Mouse (Mus musculus) stomach, embryonic 16.5 days (tissue): ENCODE measurements at regions not wholly inside any gene's neighbourhood (a gene's known extent, or its start where the extent isn't known, plus 50 kb on each side); places are given as distances from the start of the nearest gene placed in this dataset.

Experiments used
- ATAC-seq: fragments of 200-750 bp; cut with Nextera tagmentation; 2 replicates; pipeline ENCODE4 v1.8.0; 2017; ENCODE audit warnings: moderate number of reproducible peaks, moderate TSS enrichment; ENCODE audit not compliant: insufficient read depth, low FRiP score
- H3K27ac ChIP-seq: fragments of 300-500 bp; sonication (generic); 2 replicates; pipeline ENCODE4 v1.5.1; 2014; ENCODE audit warnings: low read length
- H3K27me3 ChIP-seq: fragments of 300-500 bp; sonication (generic); 2 replicates; pipeline ENCODE4 v1.6.1; 2014; ENCODE audit warnings: low read length, control low read depth, mixed read lengths; ENCODE audit not compliant: control insufficient read depth, insufficient read depth
- H3K36me3 ChIP-seq: fragments of 300-500 bp; sonication (generic); 2 replicates; pipeline ENCODE4 v1.6.1; 2014; ENCODE audit warnings: low read length; ENCODE audit not compliant: control insufficient read depth, insufficient read depth
- H3K4me1 ChIP-seq: fragments of 300-500 bp; sonication (generic); 2 replicates; pipeline ENCODE4 v1.6.1; 2014; ENCODE audit warnings: low read length, control low read depth, mixed read lengths; ENCODE audit not compliant: control insufficient read depth, insufficient read depth
- H3K4me2 ChIP-seq: fragments of 300-500 bp; sonication (generic); 2 replicates; pipeline ENCODE4 v1.6.1; 2014; ENCODE audit warnings: low read depth, low read length, mixed read lengths
- H3K4me3 ChIP-seq: fragments of 300-500 bp; sonication (generic); replicated peaks from 2 replicates; pipeline ENCODE4 v1.5.1; 2014; ENCODE audit warnings: mild to moderate bottlenecking, low read length
- H3K9ac ChIP-seq: fragments of 300-500 bp; sonication (generic); 2 replicates; pipeline ENCODE4 v1.6.1; 2014; ENCODE audit warnings: low read length
- H3K9me3 ChIP-seq: fragments of 300-500 bp; sonication (generic); replicated peaks from 2 replicates; pipeline ENCODE4 v1.6.1; 2016; ENCODE audit warnings: low read length, control low read depth; ENCODE audit not compliant: control insufficient read depth
- WGBS: fragments of 180-500 bp; shearing (Covaris S2); extraction: QIAGEN DNeasy Blood & Tissue Kit; methylation state at CpG from one replicate; pipeline ENCODE4 v1.1.7; 2014; 5-methylcytosine and 5-hydroxymethylcytosine counted together

- Histone ChIP-seq H3K4me3 (no peak overlapping the region), H3K27me3 (no peaks in the 10 kb centered on the region), H3K9me3 (no peaks in the 10 kb centered on the region), H3K9ac (no peak overlapping the region), H3K36me3 (no peaks in the 10 kb centered on the region), H3K27ac (no peak overlapping the region), H3K4me1 (no peaks in the 10 kb centered on the region), H3K4me2 (no peak overlapping the region)
- no peak for ATAC-seq
- 67% methylated on average over 2 of the region's 2 CpGs for WGBS
Observed at GRCm38 (mm10) chr15:67907034-67907433, 1406.3 kb upstream of the Lrrc6 start.

- Histone ChIP-seq H3K27ac (no peak overlapping the region), H3K27me3 (no peaks in the 10 kb centered on the region), H3K9me3 (no peaks in the 10 kb centered on the region), H3K9ac (no peak overlapping the region), H3K4me3 (no peak overlapping the region), H3K4me1 (no peaks in the 10 kb centered on the region), H3K36me3 (no peaks in the 10 kb centered on the region), H3K4me2 (no peak overlapping the region)
- 72% methylated on average over 1 of the region's 1 CpGs for WGBS
- no peak for ATAC-seq
Observed at GRCm38 (mm10) chr15:67905279-67905678, 1404.6 kb upstream of the Lrrc6 start.

GRCm38 (mm10) chr15:67904646-67905045 is 1403.9 kb upstream of the Lrrc6 start:
- Histone ChIP-seq H3K9ac (no peak overlapping the region), H3K4me2 (no peak overlapping the region), H3K4me3 (no peak overlapping the region), H3K36me3 (no peaks in the 10 kb centered on the region), H3K27ac (no peak overlapping the region), H3K27me3 (no peaks in the 10 kb centered on the region), H3K4me1 (no peaks in the 10 kb centered on the region), H3K9me3 (no peaks in the 10 kb centered on the region)
- ATAC-seq, result no peak

- no peaks in the 10 kb centered on the region for H3K36me3 ChIP-seq
- H3K9me3 ChIP-seq, result no peaks in the 10 kb centered on the region
- H3K4me2 ChIP-seq, result no peak overlapping the region
- WGBS, result 96% methylated on average over 2 of the region's 2 CpGs
- ATAC-seq, result no peak
- no peaks in the 10 kb centered on the region for H3K4me1 ChIP-seq
- no peak overlapping the region for H3K4me3 ChIP-seq
- no peaks in the 10 kb centered on the region for H3K27me3 ChIP-seq
- H3K27ac ChIP-seq, result no peak overlapping the region
- no peak overlapping the region for H3K9ac ChIP-seq
Observed at GRCm38 (mm10) chr15:67902982-67903381, 1402.3 kb upstream of the Lrrc6 start.

- WGBS, result 76% methylated on average over 7 of the region's 7 CpGs
- Histone ChIP-seq H3K36me3 (no peaks in the 10 kb centered on the region), H3K4me1 (no peaks in the 10 kb centered on the region), H3K9me3 (no peaks in the 10 kb centered on the region), H3K27ac (no peak overlapping the region), H3K4me3 (no peak overlapping the region), H3K9ac (no peak overlapping the region), H3K4me2 (no peak overlapping the region), H3K27me3 (no peaks in the 10 kb centered on the region)
- ATAC-seq, result no peak
Observed at GRCm38 (mm10) chr15:67901191-67901601, 1400.5 kb upstream of the Lrrc6 start.

- ATAC-seq, result no peak
Observed at GRCm38 (mm10) chr15:67899772-67900171, 1399.1 kb upstream of the Lrrc6 start.

GRCm38 (mm10) chr15:67898959-67899403 is 1398.3 kb upstream of the Lrrc6 start:
- H3K9ac ChIP-seq, result no peak overlapping the region
- H3K4me1 ChIP-seq, result no peaks in the 10 kb centered on the region
- no peak for ATAC-seq
- H3K4me2 ChIP-seq, result no peak overlapping the region
- H3K9me3 ChIP-seq, result no peaks in the 10 kb centered on the region
- WGBS, result 69% methylated on average over 3 of the region's 3 CpGs
- no peaks in the 10 kb centered on the region for H3K27me3 ChIP-seq
- H3K27ac ChIP-seq, result no peak overlapping the region
- no peak overlapping the region for H3K4me3 ChIP-seq
- no peaks in the 10 kb centered on the region for H3K36me3 ChIP-seq

More at GRCm38 (mm10) chr15:67899772-67900171, 1399.1 kb upstream of the Lrrc6 start:
- 64% methylated on average over 6 of the region's 6 CpGs for WGBS
- Histone ChIP-seq H3K27ac (no peak overlapping the region), H3K9ac (no peak overlapping the region), H3K4me1 (no peaks in the 10 kb centered on the region), H3K4me3 (no peak overlapping the region), H3K4me2 (no peak overlapping the region), H3K9me3 (no peaks in the 10 kb centered on the region), H3K27me3 (no peaks in the 10 kb centered on the region), H3K36me3 (no peaks in the 10 kb centered on the region)

- Histone ChIP-seq H3K36me3 (no peaks in the 10 kb centered on the region), H3K4me3 (no peak overlapping the region), H3K4me1 (no peaks in the 10 kb centered on the region), H3K9ac (no peak overlapping the region), H3K9me3 (no peaks in the 10 kb centered on the region), H3K27me3 (no peaks in the 10 kb centered on the region), H3K4me2 (no peak overlapping the region), H3K27ac (no peak overlapping the region)
- WGBS, result 47% methylated on average over 3 of the region's 3 CpGs
- no peak for ATAC-seq
Observed at GRCm38 (mm10) chr15:67892066-67892465, 1391.4 kb upstream of the Lrrc6 start.

- H3K4me3 ChIP-seq, result no peak overlapping the region
- H3K9me3 ChIP-seq, result no peaks in the 10 kb centered on the region
- ATAC-seq, result no peak
- H3K27ac ChIP-seq, result no peak overlapping the region
- WGBS, result 74% methylated on average over 3 of the region's 3 CpGs
- H3K4me1 ChIP-seq, result no peaks in the 10 kb centered on the region
- no peaks in the 10 kb centered on the region for H3K36me3 ChIP-seq
- no peak overlapping the region for H3K4me2 ChIP-seq
- H3K27me3 ChIP-seq, result no peaks in the 10 kb centered on the region
- H3K9ac ChIP-seq, result no peak overlapping the region
Observed at GRCm38 (mm10) chr15:67890612-67891304, 1390.0 kb upstream of the Lrrc6 start.
